Mouse (Mus musculus): Measurements from ENCODE around the gene Erbb3.

DNA sequence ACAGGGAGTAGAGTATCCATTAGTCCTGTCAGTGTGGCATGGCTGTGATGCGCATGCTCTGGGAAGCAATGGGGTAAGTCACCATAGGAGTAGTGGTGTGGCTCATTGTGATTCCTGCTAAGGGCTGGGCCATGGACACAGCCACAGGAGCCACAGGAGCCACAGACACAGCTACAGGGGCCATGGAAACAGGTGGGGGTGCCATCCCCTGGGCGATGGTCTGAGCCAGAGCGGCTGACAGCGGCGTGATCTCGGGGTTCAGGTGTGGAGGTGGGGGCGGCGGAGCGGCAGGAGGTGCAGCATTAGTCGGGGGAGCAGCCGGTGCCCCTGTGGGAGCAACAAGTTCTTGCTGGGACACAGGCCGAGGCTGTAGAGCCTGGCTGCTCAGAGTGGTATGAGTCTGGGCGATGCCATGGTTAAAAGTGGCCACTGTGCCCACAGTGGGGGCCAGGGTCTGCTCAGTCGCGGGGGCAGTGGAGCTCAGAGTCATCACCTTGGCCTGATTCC, 45.2 kb downstream of the Erbb3 start:
- TF ChIP-seq CTCF (IDR thresholded peaks at IDR 0.05; ENCODE audit: control insufficient read depth, insufficient read depth, insufficient replicate concordance, low read depth, low read length) (no peak), POLR2A (IDR thresholded peaks at IDR 0.05; ENCODE audit: control insufficient read depth, low read depth, low read length) (peak; percentile 42; the same call in 1 of the 2 replicates)

Measured in testis, adult 2 months (tissue).